Mouse (Mus musculus) T-helper 17 cell (primary cell): Measurements from ENCODE around the gene Surf2.
"Not testable (repeated sequence)": the region's sequence is repeated elsewhere in the genome, so short reads cannot be mapped to it uniquely, and the experiment has no call there.

Experiments
- in situ Hi-C, 2 experiments: fragments of 300-600 bp; cut with MboI, MseI; formaldehyde crosslinking; loops; 1 replicate in 1 of 2; 2 replicates in 1 of 2; pipeline ENCODE4 v1.15.1; 2025; ENCODE audit warnings: high pct_unique_total_duplicates in 2 of 2

Gene Surf2

GRCm38 (mm10) chr2:26915927-26916728 is at the start of gene Surf2, which contains the start of gene Surf1:
Gene Surf2 (plus strand): TSS chr2:26916367.
Gene Surf1 (minus strand): TSS chr2:26916530.
- in situ Hi-C loops, result loop anchor here in 1 of 2 experiments (5.0 to 25.0 kb wide), 3 partner anchors 106 to 1704 kb away; partner anchors contain the start of genes Fam166a, Nelfb, Stpg3 and Tubb4b

GRCm38 (mm10) chr2:26870666-26871065 is 45.5 kb upstream of the Surf2 start:
- in situ Hi-C loops, result no loop called here

GRCm38 (mm10) chr2:26878571-26878970 is 37.6 kb upstream of the Surf2 start:
- in situ Hi-C loops, result no loop called here

GRCm38 (mm10) chr2:26885541-26885940 is 30.6 kb upstream of the Surf2 start:
- in situ Hi-C loops, result not testable (repeated sequence)

- in situ Hi-C loops, result not testable (repeated sequence)
These were observed 30.0 kb upstream of the Surf2 start for GRCm38 (mm10) chr2:26886170-26886569.

- in situ Hi-C loops, result loop anchor here in 1 of 2 experiments (5.0 kb wide), 1 partner anchor 244 kb away; no protein-coding TSS in a partner anchor
These were observed 20.3 kb upstream of the Surf2 start for GRCm38 (mm10) chr2:26895898-26896297.

- in situ Hi-C loops, result loop anchor here (5.0 to 25.0 kb wide), 3 partner anchors 62 to 1688 kb away; partner anchors contain the start of genes Fam166a (in 1 of the 2), Nelfb (in 1 of the 2), Rexo4 (in 1 of the 2) and Stpg3 (in 1 of the 2)
These were observed 15.4 kb upstream of the Surf2 start for GRCm38 (mm10) chr2:26900731-26901130.

- in situ Hi-C loops, result loop anchor here (5.0 to 25.0 kb wide), 3 partner anchors 60 to 1690 kb away; partner anchors contain the start of genes Fam166a (in 1 of the 2), Nelfb (in 1 of the 2), Rexo4 (in 1 of the 2) and Stpg3 (in 1 of the 2)
These were observed 14.2 kb upstream of the Surf2 start for GRCm38 (mm10) chr2:26901834-26902400.

- in situ Hi-C loops, result loop anchor here (5.0 to 25.0 kb wide), 3 partner anchors 60 to 1690 kb away; partner anchors contain the start of genes Fam166a (in 1 of the 2), Nelfb (in 1 of the 2), Rexo4 (in 1 of the 2) and Stpg3 (in 1 of the 2)
These were observed 13.5 kb upstream of the Surf2 start, which contains the start of gene Surf6 for GRCm38 (mm10) chr2:26902467-26903220. Gene Surf6 (minus strand): TSS chr2:26902879.

GRCm38 (mm10) chr2:26903311-26903710 is 12.9 kb upstream of the Surf2 start:
- in situ Hi-C loops, result loop anchor here (5.0 to 25.0 kb wide), 3 partner anchors 59 to 1691 kb away; partner anchors contain the start of genes Fam166a (in 1 of the 2), Nelfb (in 1 of the 2), Rexo4 (in 1 of the 2) and Stpg3 (in 1 of the 2)

GRCm38 (mm10) chr2:26905936-26906335 is 10.2 kb upstream of the Surf2 start:
- in situ Hi-C loops, result loop anchor here (5.0 to 25.0 kb wide), 2 partner anchors 464 to 1694 kb away; partner anchors contain the start of genes Fam166a (in 1 of the 2), Nelfb (in 1 of the 2), Stpg3 (in 1 of the 2) and Tubb4b (in 1 of the 2)

- in situ Hi-C loops, result loop anchor here (5.0 to 25.0 kb wide), 2 partner anchors 464 to 1694 kb away; partner anchors contain the start of genes Fam166a (in 1 of the 2), Nelfb (in 1 of the 2), Stpg3 (in 1 of the 2) and Tubb4b (in 1 of the 2)
These were observed 9.7 kb upstream of the Surf2 start for GRCm38 (mm10) chr2:26906431-26906830.

GRCm38 (mm10) chr2:26907109-26907508 is 9.1 kb upstream of the Surf2 start:
- in situ Hi-C loops, result loop anchor here (5.0 to 25.0 kb wide), 2 partner anchors 465 to 1695 kb away; partner anchors contain the start of genes Fam166a (in 1 of the 2), Nelfb (in 1 of the 2), Stpg3 (in 1 of the 2) and Tubb4b (in 1 of the 2)

- in situ Hi-C loops, result loop anchor here (5.0 to 25.0 kb wide), 2 partner anchors 467 to 1697 kb away; partner anchors contain the start of genes Fam166a (in 1 of the 2), Nelfb (in 1 of the 2), Stpg3 (in 1 of the 2) and Tubb4b (in 1 of the 2)
These were observed 7.3 kb upstream of the Surf2 start for GRCm38 (mm10) chr2:26908710-26909386.

GRCm38 (mm10) chr2:26909387-26909784 is 6.8 kb upstream of the Surf2 start:
- in situ Hi-C loops, result loop anchor here (5.0 to 25.0 kb wide), 2 partner anchors 467 to 1697 kb away; partner anchors contain the start of genes Fam166a (in 1 of the 2), Nelfb (in 1 of the 2), Stpg3 (in 1 of the 2) and Tubb4b (in 1 of the 2)

GRCm38 (mm10) chr2:26910124-26910993 is 5.8 kb upstream of the Surf2 start, which contains the start of the genes Med22 and Rpl7a:
Gene Med22 (minus strand): TSS chr2:26910677.
Gene Rpl7a (plus strand): TSS chr2:26910764.
- in situ Hi-C loops, result loop anchor here in 1 of 2 experiments (25.0 kb wide), 1 partner anchor 1698 kb away; the partner anchor contains the start of genes Fam166a, Nelfb, Stpg3 and Tubb4b

- in situ Hi-C loops, result loop anchor here in 1 of 2 experiments (25.0 kb wide), 1 partner anchor 1699 kb away; the partner anchor contains the start of genes Fam166a, Nelfb, Stpg3 and Tubb4b
These were observed 5.0 kb upstream of the Surf2 start for GRCm38 (mm10) chr2:26910994-26911765.
